8 mouse cellular contexts compared by ENCODE assay signal in genomic region chr14:57827284-57827683, GRCm38 (mm10). TPM values are rescaled to one million over a fixed set of nuclear protein-coding genes. Genes with fewer than 3 reads are reported as not detected.
A peak's percentile ranks its signal among the peaks of the same experiment; 100 is the strongest.
DNase-seq lines count a peak whose midpoint lies in the region; ATAC-seq and TF ChIP-seq lines count a peak whose summit lies in the region.

No protein-coding gene starts in this region.

- intact Hi-C loops in left cerebral cortex, adult 2 months (cut with DNase I): loop anchor here (2.0 to 10.0 kb wide), 2 partner anchors 28 to 142 kb away; partner anchors contain the start of gene Sap18
- intact Hi-C loops in left cerebral cortex, postnatal 10 days (cut with DNase I): no loop called here
- intact Hi-C loops in gastrocnemius, postnatal 36 days (cut with DNase I): loop anchor here (5.0 kb wide), 2 partner anchors 50 to 85 kb away; no protein-coding TSS in a partner anchor

- H3K27ac ChIP-seq in left cerebral cortex, adult 2 months: no peak overlapping the region
- H3K27ac ChIP-seq in embryonic facial prominence, embryonic 10.5 days (replicated peaks): peak overlapping the region; percentile 98; the same call in 1 of the 2 replicates
- 0 out of 2 replicates have a peak overlapping the region, but pooled peaks have one; percentile 88 for H3K27ac ChIP-seq in intestine, postnatal 0 days (ENCODE audit: low read depth, low read length)

- peak overlapping the region; percentile 68 for H3K4me2 ChIP-seq in intestine, postnatal 0 days (replicated peaks; ENCODE audit: low read depth)

- no peak for ATAC-seq in intestine, postnatal 0 days
- peak; percentile 30; the same call in 1 of the 2 replicates for ATAC-seq in neutrophil, adult 5-6 weeks (ENCODE audit: extremely low read depth, insufficient number of reproducible peaks, low FRiP score, poor library complexity, severe bottlenecking)
- no peak for ATAC-seq in inflammation-experienced regulatory T-cells, adult 6 months

- H3K27me3 ChIP-seq in embryonic facial prominence, embryonic 10.5 days (replicated peaks; ENCODE audit: low read depth, poor library complexity, severe bottlenecking): no peaks in the 10 kb centered on the region
- H3K27me3 ChIP-seq in intestine, postnatal 0 days (replicated peaks; ENCODE audit: control insufficient read depth, insufficient read depth, low read length): no peaks in the 10 kb centered on the region

- 86% methylated on average over 1 of the region's 1 CpGs for WGBS in embryonic facial prominence, embryonic 10.5 days
- 43% methylated on average over 1 of the region's 1 CpGs for WGBS in intestine, postnatal 0 days

- peaks cover 18% of the 10 kb centered on the region for H3K4me1 ChIP-seq in embryonic facial prominence, embryonic 10.5 days
- no peaks in the 10 kb centered on the region; the same call in 1 of the 2 replicates for H3K4me1 ChIP-seq in intestine, postnatal 0 days (replicated peaks; ENCODE audit: control insufficient read depth, insufficient read depth, low read length)

- no peak for DNase-seq in left cerebral cortex, adult 2 months (ENCODE audit: extremely low spot score in 1 of 2, low spot score in 2 of 2)
- no peak for DNase-seq in left cerebral cortex, postnatal 10 days (ENCODE audit: extremely low spot score in 1 of 2, low spot score in 2 of 2)
- no peak for DNase-seq in embryonic facial prominence, embryonic 10.5 days (ENCODE audit: low spot score)
- DNase-seq in gastrocnemius, postnatal 36 days: no peak
- DNase-seq in layer of hippocampus, adult 18-20 months (ENCODE audit: low spot score in 2 of 2): no peak

- H3K9ac ChIP-seq in intestine, postnatal 0 days (ENCODE audit: low read depth, low read length): peak overlapping the region; percentile 70; the same call in 1 of the 2 replicates

- peak overlapping the region; percentile 81 for H3K4me3 ChIP-seq in left cerebral cortex, adult 2 months
- peak overlapping the region; percentile 92 for H3K4me3 ChIP-seq in embryonic facial prominence, embryonic 10.5 days
- peak overlapping the region; percentile 68 for H3K4me3 ChIP-seq in intestine, postnatal 0 days (ENCODE audit: low read depth, low read length)

- no peaks in the 10 kb centered on the region for H3K9me3 ChIP-seq in embryonic facial prominence, embryonic 10.5 days
- H3K9me3 ChIP-seq in intestine, postnatal 0 days (ENCODE audit: control insufficient read depth): no peaks in the 10 kb centered on the region

- TF ChIP-seq CTCF in left cerebral cortex, adult 2 months (IDR thresholded peaks at IDR 0.05): no peak; the same call in 1 of the 2 replicates
- TF ChIP-seq CTCF in intestine, postnatal 0 days (IDR thresholded peaks at IDR 0.05; ENCODE audit: low read depth): peak; percentile 30

- H3K36me3 ChIP-seq in embryonic facial prominence, embryonic 10.5 days (replicated peaks): peaks cover 20% of the 10 kb centered on the region
- 0 out of 2 replicates have a peak, but pooled peaks cover 3% of the 10 kb centered on the region for H3K36me3 ChIP-seq in intestine, postnatal 0 days (ENCODE audit: control insufficient read depth, insufficient read depth)

RNA-seq across cellular contexts. Expression of gene Mrpl57, which starts 1.2 kb away (rescaled TPM):
- total RNA-seq in left cerebral cortex, adult 2 months (2021): 10 to 100 TPM; 58.9 to 60.3 TPM
- 10 to 100 TPM; 80.9 to 86.9 TPM for total RNA-seq in left cerebral cortex, postnatal 10 days (2021)
- 140 and 149 TPM in 2 replicates for polyA plus RNA-seq in embryonic facial prominence, embryonic 10.5 days (2016; fragmentation: Nextera tagmentation; extraction: Ambion mirVana)
- 211 and 220 TPM in 2 replicates for polyA plus RNA-seq in intestine, postnatal 0 days (2015; fragmentation: Nextera tagmentation; extraction: Ambion mirVana)
- 15.6 and 19.2 TPM in 2 replicates for total RNA-seq in neutrophil, adult 5-6 weeks (2017)
- total RNA-seq in gastrocnemius, postnatal 36 days (2021): 10 to 100 TPM; 61.9 to 63.5 TPM
- total RNA-seq in layer of hippocampus, adult 18-20 months (2021): 10 to 100 TPM; 64.5 to 72.0 TPM
- polyA plus RNA-seq in inflammation-experienced regulatory T-cells, adult 6 months (2017; shearing (Covaris generic)): 100 to 1,000 TPM in 2 of 3 experiments, 10 to 100 TPM in 1; 88.4 to 144 (median 106) TPM

RNA-seq across cellular contexts. Expression of gene Ska3, which starts 1.3 kb away (rescaled TPM):
- total RNA-seq in left cerebral cortex, adult 2 months (2021): under 1 TPM; 0.72 to 0.89 TPM
- 1 to 10 TPM; 1.8 to 2.1 TPM for total RNA-seq in left cerebral cortex, postnatal 10 days (2021)
- polyA plus RNA-seq in embryonic facial prominence, embryonic 10.5 days (2016; fragmentation: Nextera tagmentation; extraction: Ambion mirVana): 58.9 and 62.5 TPM in 2 replicates
- 5.3 and 5.8 TPM in 2 replicates for polyA plus RNA-seq in intestine, postnatal 0 days (2015; fragmentation: Nextera tagmentation; extraction: Ambion mirVana)
- 0.61 TPM in 1 of 2 replicates, not detected in the other for total RNA-seq in neutrophil, adult 5-6 weeks (2017)
- total RNA-seq in gastrocnemius, postnatal 36 days (2021): under 1 TPM; 0.28 to 0.52 TPM
- under 1 TPM; 0.32 to 0.58 TPM for total RNA-seq in layer of hippocampus, adult 18-20 months (2021)
- polyA plus RNA-seq in inflammation-experienced regulatory T-cells, adult 6 months (2017; shearing (Covaris generic)): 10 to 100 TPM in 1 of 3 experiments, 1 to 10 TPM in 2; 2.4 to 22.5 (median 3.3) TPM

RNA-seq across cellular contexts. Expression of gene Sap18, which starts 29.3 kb away (rescaled TPM):
- total RNA-seq in left cerebral cortex, adult 2 months (2021): 10 to 100 TPM; 54.3 to 56.0 TPM
- 10 to 100 TPM; 33.2 to 69.0 TPM for total RNA-seq in left cerebral cortex, postnatal 10 days (2021)
- polyA plus RNA-seq in embryonic facial prominence, embryonic 10.5 days (2016; fragmentation: Nextera tagmentation; extraction: Ambion mirVana): 30.9 and 41.2 TPM in 2 replicates
- 11.1 and 11.9 TPM in 2 replicates for polyA plus RNA-seq in intestine, postnatal 0 days (2015; fragmentation: Nextera tagmentation; extraction: Ambion mirVana)
- 34.6 and 47.8 TPM in 2 replicates for total RNA-seq in neutrophil, adult 5-6 weeks (2017)
- 10 to 100 TPM; 47.0 to 47.1 TPM for total RNA-seq in gastrocnemius, postnatal 36 days (2021)
- 10 to 100 TPM; 44.9 to 58.8 TPM for total RNA-seq in layer of hippocampus, adult 18-20 months (2021)
- polyA plus RNA-seq in inflammation-experienced regulatory T-cells, adult 6 months (2017; shearing (Covaris generic)): 100 to 1,000 TPM; 170 to 224 (median 195) TPM
